Mouse (Mus musculus) spleen, adult 2 months (tissue): ENCODE measurements at regions not wholly inside any gene's neighbourhood (a gene's known extent, or its start where the extent isn't known, plus 50 kb on each side); places are given as distances from the start of the nearest gene placed in this dataset.
A peak's percentile ranks its signal among the peaks of the same experiment; 100 is the strongest.

Experiments
- DNase-seq, 2 experiments: peaks; one replicate each; pipeline versions ENCODE4 v3.0.0 to v3.0.0-alpha.2; 2012 to 2021; ENCODE audit warnings: low spot score in 2 of 2, low read depth in 1 of 2
- H3K27ac ChIP-seq: fragments of 200-500 bp; 2 replicates; pipeline ENCODE4 v1.5.1; 2012; ENCODE audit warnings: low read length, inconsistent platforms; ENCODE audit not compliant: insufficient read depth
- H3K27me3 ChIP-seq: fragments of 200-500 bp; 2 replicates; pipeline ENCODE4 v1.6.1; 2012; ENCODE audit warnings: mild to moderate bottlenecking, moderate library complexity, low read length, inconsistent platforms; ENCODE audit not compliant: control insufficient read depth, insufficient read depth
- H3K36me3 ChIP-seq: fragments of 200-500 bp; 2 replicates; pipeline ENCODE4 v1.6.1; 2012; ENCODE audit warnings: mild to moderate bottlenecking, low read length, inconsistent platforms; ENCODE audit not compliant: control insufficient read depth, insufficient read depth
- H3K4me1 ChIP-seq: fragments of 200-500 bp; 2 replicates; pipeline ENCODE4 v1.6.1; 2011; ENCODE audit warnings: inconsistent platforms; ENCODE audit not compliant: control insufficient read depth, insufficient read depth, insufficient read length
- H3K4me3 ChIP-seq: fragments of 200-500 bp; 2 replicates; pipeline ENCODE4 v1.5.1; 2011; ENCODE audit warnings: mild to moderate bottlenecking, inconsistent platforms; ENCODE audit not compliant: insufficient read depth, insufficient read length; ENCODE audit errors: extremely low read depth
- CTCF ChIP-seq: fragments of 200-500 bp; IDR thresholded peaks from 2 replicates; pipeline ENCODE4 v1.5.1; 2011; ENCODE audit warnings: mild to moderate bottlenecking, inconsistent platforms; ENCODE audit not compliant: insufficient read depth, insufficient read length, insufficient replicate concordance; ENCODE audit errors: extremely low read depth
- POLR2A ChIP-seq: fragments of 200-500 bp; IDR thresholded peaks from 2 replicates; pipeline ENCODE4 v1.6.1; 2011; ENCODE audit warnings: low read depth, low read length, inconsistent platforms
- WGBS: fragments of 180-500 bp; shearing (Covaris S2); methylation state at CpG from one replicate; pipeline ENCODE4 v1.1.7; 2018; 5-methylcytosine and 5-hydroxymethylcytosine counted together

GRCm38 (mm10) chr15:10868115-10868514 lies 84.0 kb upstream of the C1qtnf3 start:
- no peak overlapping the region for H3K4me3 ChIP-seq
- no peaks in the 10 kb centered on the region for H3K27me3 ChIP-seq
- no peak for DNase-seq
- no peaks in the 10 kb centered on the region; the same call in 1 of the 2 replicates for H3K4me1 ChIP-seq
- TF ChIP-seq POLR2A (no peak), CTCF (no peak)
- H3K27ac ChIP-seq = no peak overlapping the region
- WGBS = 78% methylated on average over 7 of the region's 7 CpGs
- H3K36me3 ChIP-seq = no peaks in the 10 kb centered on the region

- no peak overlapping the region for H3K27ac ChIP-seq
- WGBS = 68% methylated on average over 14 of the region's 14 CpGs
- no peaks in the 10 kb centered on the region; the same call in 1 of the 2 replicates for H3K4me1 ChIP-seq
- DNase-seq = no peak
- H3K36me3 ChIP-seq = no peaks in the 10 kb centered on the region
- H3K4me3 ChIP-seq = no peak overlapping the region
- TF ChIP-seq CTCF = no peak
- TF ChIP-seq POLR2A = no peak
- no peaks in the 10 kb centered on the region for H3K27me3 ChIP-seq
Observed at GRCm38 (mm10) chr15:10868716-10869585, 83.2 kb upstream of the C1qtnf3 start.

- Histone ChIP-seq H3K4me3 (no peak overlapping the region), H3K27me3 (no peaks in the 10 kb centered on the region), H3K27ac (no peak overlapping the region), H3K4me1 (no peaks in the 10 kb centered on the region; the same call in 1 of the 2 replicates), H3K36me3 (no peaks in the 10 kb centered on the region)
- TF ChIP-seq CTCF (no peak), POLR2A (no peak)
- DNase-seq = no peak
- WGBS = 71% methylated on average over 13 of the region's 13 CpGs
Observed at GRCm38 (mm10) chr15:10869879-10870278, 82.3 kb upstream of the C1qtnf3 start.

GRCm38 (mm10) chr15:10872322-10872967 lies 79.7 kb upstream of the C1qtnf3 start:
- no peak overlapping the region for H3K27ac ChIP-seq
- TF ChIP-seq POLR2A (no peak), CTCF (no peak)
- H3K27me3 ChIP-seq = no peaks in the 10 kb centered on the region
- WGBS = 16% methylated on average over 13 of the region's 13 CpGs
- DNase-seq = no peak
- H3K36me3 ChIP-seq = no peaks in the 10 kb centered on the region
- no peaks in the 10 kb centered on the region; the same call in 1 of the 2 replicates for H3K4me1 ChIP-seq
- no peak overlapping the region for H3K4me3 ChIP-seq

- peak; percentile 10 to 30 for DNase-seq
- no peaks in the 10 kb centered on the region for H3K27me3 ChIP-seq
- no peaks in the 10 kb centered on the region for H3K36me3 ChIP-seq
- TF ChIP-seq CTCF (no peak), POLR2A (no peak)
- no peaks in the 10 kb centered on the region; the same call in 1 of the 2 replicates for H3K4me1 ChIP-seq
- no peak overlapping the region for H3K27ac ChIP-seq
- WGBS = 9% methylated on average over 5 of the region's 5 CpGs
- H3K4me3 ChIP-seq = no peak overlapping the region
Observed at GRCm38 (mm10) chr15:10876328-10876727, 75.8 kb upstream of the C1qtnf3 start.

- Histone ChIP-seq H3K27me3 (no peaks in the 10 kb centered on the region), H3K36me3 (no peaks in the 10 kb centered on the region), H3K4me3 (no peak overlapping the region), H3K27ac (no peak overlapping the region), H3K4me1 (no peaks in the 10 kb centered on the region)
- 91% methylated on average over 1 of the region's 1 CpGs for WGBS
- no peak for DNase-seq
- TF ChIP-seq POLR2A (no peak), CTCF (no peak)
Observed at GRCm38 (mm10) chr15:10881726-10882125, 70.4 kb upstream of the C1qtnf3 start.
